Mouse (Mus musculus) bone marrow macrophage, adult 2 months (primary cell): ENCODE measurements around the gene Ahrr.

ENCODE experiments used
- CTCF ChIP-seq: IDR thresholded peaks from 2 replicates; pipeline ENCODE4 v1.5.1; 2012; ENCODE audit warnings: low read depth, mild to moderate bottlenecking, low read length, moderate library complexity
- POLR2A ChIP-seq: IDR thresholded peaks from 2 replicates; pipeline ENCODE4 v1.6.1; 2012; ENCODE audit warnings: mild to moderate bottlenecking, low read depth, low read length, borderline replicate concordance

DNA sequence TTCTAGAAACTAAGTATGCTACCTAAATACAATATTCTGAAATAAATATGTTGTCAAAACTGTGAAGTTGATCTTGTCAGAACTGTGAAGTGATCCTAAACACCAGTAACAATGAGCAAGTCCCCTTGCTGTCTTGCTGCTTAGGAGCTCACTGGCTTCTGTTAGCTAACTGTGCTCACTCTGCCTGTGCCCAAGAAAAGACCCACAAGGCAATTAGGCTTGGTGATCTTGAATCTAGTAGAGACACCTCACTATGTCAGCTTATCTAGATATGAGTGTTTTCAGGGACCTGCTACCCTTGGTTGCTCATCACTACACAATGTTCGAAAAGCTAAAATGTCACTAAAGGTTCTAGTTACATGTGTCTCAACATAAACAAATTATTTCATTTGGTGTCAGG is 13.6 kb upstream of the Ahrr start:
- TF ChIP-seq CTCF (no peak), POLR2A (no peak)
